Mouse (Mus musculus) bone marrow macrophage, adult 2 months (primary cell): ENCODE data around the gene Susd1. TPM values are rescaled to one million over a fixed set of nuclear protein-coding genes. Genes with fewer than 3 reads are reported as not detected.
"Not testable (repeated sequence)": the region's sequence is repeated elsewhere in the genome, so short reads cannot be mapped to it uniquely, and the experiment has no call there.

Experiments
- H3K27ac ChIP-seq: 2 replicates; pipeline ENCODE4 v1.5.1; 2012; ENCODE audit warnings: low read depth, low read length; ENCODE audit not compliant: insufficient read depth
- H3K4me1 ChIP-seq: 2 replicates; pipeline ENCODE4 v1.6.1; 2012; ENCODE audit warnings: low read length; ENCODE audit not compliant: control insufficient read depth, insufficient read depth
- H3K4me3 ChIP-seq: 2 replicates; pipeline ENCODE4 v1.5.1; 2012; ENCODE audit warnings: mild to moderate bottlenecking, low read length, moderate library complexity; ENCODE audit not compliant: insufficient read depth
- CTCF ChIP-seq: IDR thresholded peaks from 2 replicates; pipeline ENCODE4 v1.5.1; 2012; ENCODE audit warnings: low read depth, mild to moderate bottlenecking, low read length, moderate library complexity
- POLR2A ChIP-seq: IDR thresholded peaks from 2 replicates; pipeline ENCODE4 v1.6.1; 2012; ENCODE audit warnings: mild to moderate bottlenecking, low read depth, low read length, borderline replicate concordance
- polyA plus RNA-seq: library from polyadenylated mRNA; stranded (reverse); fragments of >200 nt; gene quantifications from 2 replicates; pipeline ENCODE4 v1.2.4, GENCODE M21; 2012; ENCODE audit not compliant: missing spikeins, insufficient read depth, insufficient read length

Gene Susd1
- polyA plus RNA-seq, 1 experiment = 18.1 TPM

DNA sequence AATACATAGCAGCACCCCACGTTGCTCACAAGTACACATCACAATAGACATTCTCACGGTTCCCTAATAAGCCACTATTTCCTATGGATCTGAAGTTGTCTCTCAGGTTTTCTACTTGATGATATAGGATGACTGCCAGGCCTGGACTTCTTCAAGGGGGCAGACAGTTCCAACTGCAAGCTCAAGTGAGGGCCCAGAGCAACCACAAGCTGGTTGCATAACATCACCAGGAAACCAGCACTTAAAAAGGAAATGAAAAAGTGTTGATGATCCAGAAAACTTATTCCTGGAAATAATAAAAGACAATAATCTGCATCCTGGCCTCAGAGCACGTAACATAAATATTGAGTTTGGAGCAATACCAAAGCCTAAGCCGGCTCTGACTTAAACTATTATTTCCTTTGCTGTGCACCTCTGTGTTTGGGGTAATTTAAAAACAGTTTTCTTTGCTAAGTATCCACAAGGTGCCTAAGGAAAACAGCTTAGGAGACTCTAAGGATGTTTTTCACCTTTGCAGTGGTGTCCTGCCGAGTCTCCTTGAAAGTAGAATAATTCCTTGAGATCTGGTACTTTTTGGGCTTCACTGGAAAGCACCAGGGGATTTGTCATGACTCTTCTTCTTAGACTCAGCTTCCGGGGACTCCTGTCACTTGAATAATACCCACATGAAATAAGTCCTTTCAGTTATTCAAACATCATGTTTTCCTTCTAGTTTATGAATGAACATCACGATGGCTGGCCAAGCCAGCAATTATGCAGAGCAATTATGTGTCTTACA is 139.5 kb downstream of the Susd1 start:
- H3K27ac ChIP-seq = no peak overlapping the region
- TF ChIP-seq POLR2A (no peak), CTCF (no peak)
- H3K4me3 ChIP-seq = no peak overlapping the region
- peaks cover 37% of the 10 kb centered on the region for H3K4me1 ChIP-seq

DNA sequence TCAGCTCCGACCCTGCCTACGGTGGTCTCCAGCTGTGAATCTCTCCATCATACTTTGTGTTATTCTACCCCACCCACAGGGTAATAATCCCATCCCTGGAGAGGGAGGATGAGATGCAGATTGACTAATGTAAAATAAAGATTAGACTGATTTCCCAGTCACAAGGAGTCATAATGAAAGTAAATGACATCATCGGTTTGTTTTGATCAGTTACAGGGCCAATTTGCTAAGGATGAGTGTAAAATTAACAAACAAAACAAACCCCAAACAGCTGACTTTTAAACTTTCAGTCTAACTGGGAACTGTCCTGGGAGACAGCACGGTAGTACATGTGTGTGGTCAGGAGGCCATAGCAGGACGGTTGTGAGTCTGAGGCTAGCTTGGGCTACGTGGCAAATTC is 143.3 kb downstream of the Susd1 start:
- Histone ChIP-seq H3K4me3 (no peak overlapping the region), H3K27ac (no peak overlapping the region), H3K4me1 (peaks cover 33% of the 10 kb centered on the region)
- TF ChIP-seq CTCF (no peak), POLR2A (no peak)

DNA sequence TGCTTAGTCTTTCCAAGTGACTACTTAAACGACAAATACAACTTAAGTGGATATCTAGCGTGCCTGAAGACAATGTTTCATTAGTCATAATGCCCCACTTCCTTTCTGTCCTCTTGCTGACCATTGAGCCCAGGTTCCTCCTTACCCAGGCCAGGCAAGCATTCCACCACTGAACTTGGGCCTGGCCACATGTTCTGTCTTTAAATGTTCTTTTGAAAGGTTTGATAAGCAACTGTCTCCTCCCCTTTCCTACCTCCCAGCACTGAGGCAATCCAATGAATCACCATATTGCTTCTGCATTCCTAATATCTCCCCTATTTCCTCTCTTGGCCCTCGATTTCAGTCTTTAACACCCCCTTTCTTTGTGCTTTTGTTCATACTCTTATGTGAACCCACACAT is 143.8 kb downstream of the Susd1 start:
- Histone ChIP-seq H3K4me1 (peaks cover 31% of the 10 kb centered on the region), H3K27ac (no peak overlapping the region), H3K4me3 (no peak overlapping the region)
- TF ChIP-seq CTCF (no peak), POLR2A (no peak)

DNA sequence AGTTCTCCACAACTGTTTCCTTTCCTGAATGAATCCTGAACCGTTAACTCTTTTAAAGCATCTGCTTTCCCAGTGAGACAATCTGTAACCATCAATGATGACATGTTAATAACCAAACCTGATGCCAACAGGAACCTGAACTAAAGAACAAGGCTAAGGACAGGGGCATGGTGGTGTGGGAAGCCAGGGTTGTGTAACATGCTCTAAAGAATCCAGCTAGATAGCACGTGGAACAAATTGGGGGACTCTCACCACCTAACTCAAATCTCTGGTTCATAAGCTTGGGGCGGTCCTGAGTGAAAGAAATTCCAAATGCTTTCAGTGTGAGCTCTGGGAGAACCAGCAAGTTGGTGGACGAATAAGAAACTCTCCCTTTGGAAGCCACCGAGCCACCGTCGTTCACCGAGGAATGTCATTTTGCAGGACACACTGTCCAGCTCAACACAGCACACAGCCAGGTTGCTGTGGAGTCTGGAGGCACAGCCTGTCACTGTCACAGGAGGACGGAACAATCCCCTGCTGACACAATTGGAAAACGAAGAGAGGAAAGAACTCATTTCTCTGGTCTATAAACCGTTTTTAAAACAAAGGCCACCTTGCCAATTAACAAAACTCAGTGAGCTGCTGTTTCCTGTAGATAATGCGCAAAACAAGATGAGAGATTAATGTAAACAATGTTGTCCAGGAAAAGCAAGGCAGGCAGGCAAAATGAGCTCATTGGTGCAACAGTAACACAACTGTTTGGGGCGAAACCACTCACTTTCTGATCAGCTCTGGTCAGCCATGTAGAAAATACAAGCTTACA is 146.3 kb downstream of the Susd1 start:
- Histone ChIP-seq H3K27ac (no peak overlapping the region), H3K4me1 (peaks cover 22% of the 10 kb centered on the region), H3K4me3 (no peak overlapping the region)
- TF ChIP-seq POLR2A = no peak
- TF ChIP-seq CTCF = no peak

DNA sequence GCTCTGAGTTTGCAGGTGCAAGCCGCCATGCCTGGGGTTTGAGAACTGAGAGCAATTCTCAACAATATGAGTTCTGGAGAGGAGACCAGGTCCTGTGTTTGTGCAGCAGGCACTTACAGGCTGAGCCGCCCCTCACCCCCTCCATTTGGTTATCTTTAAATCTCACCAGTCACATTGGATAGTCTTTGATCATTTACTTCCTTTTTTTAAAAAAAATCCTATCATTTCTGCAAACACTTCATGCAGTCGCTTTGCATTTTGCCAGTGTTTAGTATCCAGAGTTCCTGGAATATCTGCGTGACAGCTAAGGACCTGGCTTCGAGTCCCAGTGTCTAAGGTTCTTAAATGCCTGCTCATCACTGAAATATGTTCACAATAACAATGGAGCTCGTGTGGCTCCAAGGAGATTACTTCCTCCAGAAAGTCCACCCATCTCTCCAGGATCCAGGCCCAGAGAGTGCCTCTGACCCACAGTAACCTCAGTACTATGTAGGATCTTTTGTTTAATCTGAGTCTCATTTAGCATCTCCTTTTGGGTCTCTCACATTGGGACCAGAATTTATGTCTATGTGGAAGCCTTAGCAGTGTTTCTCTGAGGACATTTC is 147.4 kb downstream of the Susd1 start:
- Histone ChIP-seq H3K4me3 (no peak overlapping the region), H3K4me1 (peaks cover 22% of the 10 kb centered on the region), H3K27ac (no peak overlapping the region)
- TF ChIP-seq CTCF (no peak), POLR2A (no peak)

DNA sequence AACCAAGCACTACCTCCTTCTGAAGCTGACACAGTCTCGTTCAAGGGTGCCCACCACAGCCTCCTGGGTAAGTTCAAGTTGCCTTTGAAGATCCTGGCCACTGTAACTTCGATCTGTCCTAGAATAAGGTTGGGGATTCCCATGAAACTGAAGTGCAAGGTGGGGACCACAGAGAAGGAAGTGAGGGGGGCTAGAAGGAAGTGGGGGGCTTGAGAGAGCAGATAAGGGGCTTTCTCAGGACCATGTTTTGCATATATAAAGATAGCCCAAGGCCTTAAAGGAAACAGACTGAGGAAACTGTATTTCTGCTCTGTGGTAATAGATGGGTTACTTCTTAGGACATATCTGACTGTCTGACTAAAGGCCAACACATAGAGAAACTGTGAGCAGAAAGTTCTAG is 151.3 kb downstream of the Susd1 start:
- Histone ChIP-seq H3K4me3 (no peak overlapping the region), H3K4me1 (peaks cover 6% of the 10 kb centered on the region), H3K27ac (no peak overlapping the region)
- no peak for TF ChIP-seq POLR2A
- TF ChIP-seq CTCF = no peak

DNA sequence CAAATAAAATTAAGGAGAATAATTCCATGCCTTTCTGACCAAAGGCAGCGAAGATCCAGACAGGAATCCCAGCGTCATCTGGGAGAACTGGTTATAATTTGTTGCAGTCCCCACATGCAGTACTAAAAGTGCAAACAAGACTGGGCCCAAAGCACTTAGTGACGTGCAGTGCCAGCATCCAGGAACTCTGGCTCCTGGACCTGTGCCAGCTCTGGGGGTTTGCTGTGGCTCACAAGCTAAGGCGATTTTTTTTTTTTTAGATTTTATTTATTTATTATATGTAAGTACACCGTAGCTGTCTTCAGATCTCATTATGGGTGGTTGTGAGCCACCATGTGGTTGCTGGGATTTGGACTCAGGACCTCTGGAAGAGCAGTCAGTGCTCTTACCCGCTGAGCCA is 152.1 kb downstream of the Susd1 start:
- H3K4me1 ChIP-seq, H3K4me3 ChIP-seq, H3K27ac ChIP-seq: not testable (repeated sequence)

DNA sequence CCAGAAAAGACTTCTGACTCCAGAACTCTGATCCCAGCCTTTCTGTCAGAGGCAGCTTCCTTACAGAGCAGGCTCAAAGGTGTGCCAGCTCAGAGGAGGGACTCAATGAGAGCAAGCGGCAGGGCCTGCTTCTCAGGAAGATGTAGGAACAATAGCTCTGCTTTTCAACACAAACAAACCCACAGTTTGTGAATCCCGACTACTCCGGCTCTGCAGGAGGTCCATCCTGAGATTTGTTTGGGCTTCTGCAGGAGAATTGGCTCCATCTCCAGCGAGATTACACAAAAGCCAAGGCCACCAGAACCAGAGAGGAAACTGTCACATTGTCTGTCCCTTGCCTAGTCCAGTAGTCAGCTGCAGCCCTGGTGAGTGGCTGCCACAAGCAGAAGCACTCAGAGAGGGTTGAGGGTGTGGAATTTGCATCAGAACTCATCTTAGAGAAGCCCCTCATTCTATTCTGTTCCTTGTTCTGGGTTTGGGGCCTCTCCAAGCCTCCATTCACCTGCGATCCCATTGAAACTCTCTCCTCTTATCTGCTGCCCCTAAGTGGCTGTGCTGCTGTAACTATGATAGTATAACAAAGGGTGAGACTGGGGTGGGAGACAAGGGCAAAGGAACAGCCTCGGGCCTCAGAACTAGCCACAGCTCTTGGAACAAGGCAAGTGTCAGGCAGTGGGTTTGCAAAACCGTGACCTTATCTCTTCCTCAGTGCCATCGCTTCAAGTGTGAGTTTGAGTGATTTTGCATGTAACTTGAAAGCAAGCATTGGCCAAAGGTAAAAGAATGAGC is 155.5 kb downstream of the Susd1 start:
- H3K27ac ChIP-seq = no peak overlapping the region
- no peak overlapping the region for H3K4me3 ChIP-seq
- TF ChIP-seq POLR2A = no peak
- no peak for TF ChIP-seq CTCF
- 0 out of 2 replicates have a peak, but pooled peaks cover 3% of the 10 kb centered on the region for H3K4me1 ChIP-seq

DNA sequence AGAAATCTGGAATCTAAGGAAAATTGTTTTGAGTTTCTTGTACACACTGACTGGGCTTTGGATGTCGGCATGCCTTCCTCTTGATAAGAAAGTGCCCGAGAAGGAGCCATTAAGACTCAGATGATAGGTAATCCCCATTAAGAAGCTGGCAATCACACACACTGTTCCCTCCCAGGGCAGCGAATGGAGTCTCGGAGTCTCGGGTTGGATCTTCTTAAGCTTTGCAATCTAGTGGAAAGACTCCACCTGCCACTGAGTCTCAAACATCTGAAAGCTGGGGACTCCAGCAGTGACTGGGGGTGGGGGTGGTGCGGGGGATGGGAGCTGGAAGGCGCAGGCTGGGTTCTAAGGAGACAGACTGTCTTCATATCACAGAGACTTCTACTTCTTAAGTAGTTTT is 156.3 kb downstream of the Susd1 start:
- no peak overlapping the region for H3K27ac ChIP-seq
- no peak overlapping the region for H3K4me3 ChIP-seq
- TF ChIP-seq CTCF (no peak), POLR2A (no peak)
- H3K4me1 ChIP-seq = 0 out of 2 replicates have a peak, but pooled peaks cover 3% of the 10 kb centered on the region
